Mouse (Mus musculus) G1E (cell line): Measurements from ENCODE around the gene Ankrd22.

Source experiments
- CTCF ChIP-seq: IDR thresholded peaks from 2 replicates; pipeline ENCODE4 v1.5.1; 2012; ENCODE audit warnings: low read depth, low read length, inconsistent platforms, mixed read lengths
- GATA1 ChIP-seq: IDR thresholded peaks from 2 replicates; pipeline ENCODE4 v1.6.1; 2012; ENCODE audit warnings: borderline replicate concordance, low read length, inconsistent platforms, mixed read lengths
- GATA2 ChIP-seq: IDR thresholded peaks from 2 replicates; pipeline ENCODE4 v1.6.1; 2012; ENCODE audit warnings: low read depth, low read length, inconsistent platforms, borderline replicate concordance
- POLR2AphosphoS5 ChIP-seq: IDR thresholded peaks from 2 replicates; pipeline ENCODE4 v1.6.1; 2012; ENCODE audit warnings: low read depth, low read length, inconsistent platforms; ENCODE audit not compliant: insufficient replicate concordance
- TAL1 ChIP-seq: conservative IDR thresholded peaks from 2 replicates; pipeline ENCODE4 v1.6.1; 2012; ENCODE audit warnings: low read depth, low read length, inconsistent platforms, mixed read lengths

- TF ChIP-seq CTCF = no peak
- TF ChIP-seq GATA1 = no peak
- TF ChIP-seq POLR2AphosphoS5 = no peak
- TF ChIP-seq GATA2 = no peak
- TF ChIP-seq TAL1 = no peak
These were observed 27.0 kb downstream of the Ankrd22 start for GRCm38 (mm10) chr19:34138720-34139430.
